Mouse (Mus musculus): Measurements from ENCODE around the gene Pphln1. TPM values are rescaled to one million over a fixed set of nuclear protein-coding genes. Genes with fewer than 3 reads are reported as not detected.

The Pphln1 gene
- polyA plus RNA-seq, 1 experiment = 2.3 TPM

GRCm38 (mm10) chr15:93379177-93379576 is 19.0 kb upstream of the Pphln1 start:
- TF ChIP-seq CTCF (IDR thresholded peaks at IDR 0.05; ENCODE audit: extremely low read depth, insufficient read length, insufficient replicate concordance, low read depth, low read length) (peak; percentile 19; the same call in 1 of the 2 replicates), POLR2A (IDR thresholded peaks at IDR 0.05; ENCODE audit: low read depth, low read length) (no peak)
- no peaks in the 10 kb centered on the region for H3K36me3 ChIP-seq (ENCODE audit: control insufficient read depth, insufficient read depth, low read length)
- H3K27ac ChIP-seq (ENCODE audit: insufficient read depth, low read depth, low read length) = no peak overlapping the region
- no peak overlapping the region for H3K4me3 ChIP-seq (ENCODE audit: low read depth, low read length)
- H3K4me1 ChIP-seq (ENCODE audit: control insufficient read depth, insufficient read depth, insufficient read length, low read length) = no peaks in the 10 kb centered on the region
- WGBS = 69% methylated on average over 3 of the region's 3 CpGs
- H3K27me3 ChIP-seq (ENCODE audit: control insufficient read depth, insufficient read depth, low read length) = no peaks in the 10 kb centered on the region

GRCm38 (mm10) chr15:93381337-93381736 is 16.8 kb upstream of the Pphln1 start:
- Histone ChIP-seq H3K36me3 (ENCODE audit: control insufficient read depth, insufficient read depth, low read length) (peaks cover 9% of the 10 kb centered on the region), H3K27me3 (ENCODE audit: control insufficient read depth, insufficient read depth, low read length) (no peaks in the 10 kb centered on the region), H3K27ac (ENCODE audit: insufficient read depth, low read depth, low read length) (no peak overlapping the region), H3K4me1 (ENCODE audit: control insufficient read depth, insufficient read depth, insufficient read length, low read length) (no peaks in the 10 kb centered on the region), H3K4me3 (ENCODE audit: low read depth, low read length) (no peak overlapping the region)
- no peak for TF ChIP-seq POLR2A (IDR thresholded peaks at IDR 0.05; ENCODE audit: low read depth, low read length)
- no peak for TF ChIP-seq CTCF (IDR thresholded peaks at IDR 0.05; ENCODE audit: extremely low read depth, insufficient read length, insufficient replicate concordance, low read depth, low read length)
- 44% methylated on average over 5 of the region's 5 CpGs for WGBS

GRCm38 (mm10) chr15:93397269-93397668 is 881 bp upstream of the Pphln1 start:
- Histone ChIP-seq H3K27me3 (ENCODE audit: control insufficient read depth, insufficient read depth, low read length) (no peaks in the 10 kb centered on the region), H3K4me3 (ENCODE audit: low read depth, low read length) (peak overlapping the region; percentile 34), H3K36me3 (ENCODE audit: control insufficient read depth, insufficient read depth, low read length) (peaks cover 13% of the 10 kb centered on the region), H3K27ac (ENCODE audit: insufficient read depth, low read depth, low read length) (no peak overlapping the region), H3K4me1 (ENCODE audit: control insufficient read depth, insufficient read depth, insufficient read length, low read length) (peaks cover 7% of the 10 kb centered on the region; the same call in 1 of the 2 replicates)
- WGBS = 3% methylated on average over 11 of the region's 11 CpGs
- TF ChIP-seq POLR2A (IDR thresholded peaks at IDR 0.05; ENCODE audit: low read depth, low read length) = no peak
- no peak for TF ChIP-seq CTCF (IDR thresholded peaks at IDR 0.05; ENCODE audit: extremely low read depth, insufficient read length, insufficient replicate concordance, low read depth, low read length)

GRCm38 (mm10) chr15:93398699-93399540 is 770 bp downstream of the Pphln1 start:
- TF ChIP-seq POLR2A (IDR thresholded peaks at IDR 0.05; ENCODE audit: low read depth, low read length) (no peak), CTCF (IDR thresholded peaks at IDR 0.05; ENCODE audit: extremely low read depth, insufficient read length, insufficient replicate concordance, low read depth, low read length) (no peak)
- Histone ChIP-seq H3K27me3 (ENCODE audit: control insufficient read depth, insufficient read depth, low read length) (no peaks in the 10 kb centered on the region), H3K36me3 (ENCODE audit: control insufficient read depth, insufficient read depth, low read length) (peaks cover 6% of the 10 kb centered on the region), H3K27ac (ENCODE audit: insufficient read depth, low read depth, low read length) (peak overlapping the region; percentile 46; the same call in 1 of the 2 replicates), H3K4me1 (ENCODE audit: control insufficient read depth, insufficient read depth, insufficient read length, low read length) (peaks cover 7% of the 10 kb centered on the region; the same call in 1 of the 2 replicates), H3K4me3 (ENCODE audit: low read depth, low read length) (peak overlapping the region; percentile 93)
- 9% methylated on average over 36 of the region's 36 CpGs for WGBS

- 76% methylated on average over 4 of the region's 4 CpGs for WGBS
Observed at GRCm38 (mm10) chr15:93401446-93401845, 3.3 kb downstream of the Pphln1 start.

GRCm38 (mm10) chr15:93402730-93403129 is 4.6 kb downstream of the Pphln1 start:
- no peak overlapping the region for H3K27ac ChIP-seq (ENCODE audit: insufficient read depth, low read depth, low read length)
- peaks cover 4% of the 10 kb centered on the region; the same call in 1 of the 2 replicates for H3K4me1 ChIP-seq (ENCODE audit: control insufficient read depth, insufficient read depth, insufficient read length, low read length)
- H3K27me3 ChIP-seq (ENCODE audit: control insufficient read depth, insufficient read depth, low read length) = no peaks in the 10 kb centered on the region
- H3K36me3 ChIP-seq (ENCODE audit: control insufficient read depth, insufficient read depth, low read length) = no peaks in the 10 kb centered on the region; the same call in 1 of the 2 replicates
- no peak overlapping the region for H3K4me3 ChIP-seq (ENCODE audit: low read depth, low read length)
- 91% methylated on average over 2 of the region's 2 CpGs for WGBS
- TF ChIP-seq POLR2A (IDR thresholded peaks at IDR 0.05; ENCODE audit: low read depth, low read length) = no peak
- no peak for TF ChIP-seq CTCF (IDR thresholded peaks at IDR 0.05; ENCODE audit: extremely low read depth, insufficient read length, insufficient replicate concordance, low read depth, low read length)

More at GRCm38 (mm10) chr15:93401446-93401845, 3.3 kb downstream of the Pphln1 start:
- Histone ChIP-seq H3K27me3 (ENCODE audit: control insufficient read depth, insufficient read depth, low read length) (no peaks in the 10 kb centered on the region), H3K4me1 (ENCODE audit: control insufficient read depth, insufficient read depth, insufficient read length, low read length) (peaks cover 7% of the 10 kb centered on the region; the same call in 1 of the 2 replicates), H3K36me3 (ENCODE audit: control insufficient read depth, insufficient read depth, low read length) (no peaks in the 10 kb centered on the region; the same call in 1 of the 2 replicates), H3K27ac (ENCODE audit: insufficient read depth, low read depth, low read length) (no peak overlapping the region), H3K4me3 (ENCODE audit: low read depth, low read length) (no peak overlapping the region)
- no peak for TF ChIP-seq POLR2A (IDR thresholded peaks at IDR 0.05; ENCODE audit: low read depth, low read length)
- no peak for TF ChIP-seq CTCF (IDR thresholded peaks at IDR 0.05; ENCODE audit: extremely low read depth, insufficient read length, insufficient replicate concordance, low read depth, low read length)

- TF ChIP-seq CTCF (IDR thresholded peaks at IDR 0.05; ENCODE audit: extremely low read depth, insufficient read length, insufficient replicate concordance, low read depth, low read length) = no peak
- TF ChIP-seq POLR2A (IDR thresholded peaks at IDR 0.05; ENCODE audit: low read depth, low read length) = no peak
- no peak overlapping the region for H3K4me3 ChIP-seq (ENCODE audit: low read depth, low read length)
- H3K27me3 ChIP-seq (ENCODE audit: control insufficient read depth, insufficient read depth, low read length) = no peaks in the 10 kb centered on the region
- H3K4me1 ChIP-seq (ENCODE audit: control insufficient read depth, insufficient read depth, insufficient read length, low read length) = no peaks in the 10 kb centered on the region
- H3K36me3 ChIP-seq (ENCODE audit: control insufficient read depth, insufficient read depth, low read length) = no peaks in the 10 kb centered on the region; the same call in 1 of the 2 replicates
- no peak overlapping the region for H3K27ac ChIP-seq (ENCODE audit: insufficient read depth, low read depth, low read length)
Observed at GRCm38 (mm10) chr15:93404849-93405248, 6.7 kb downstream of the Pphln1 start.

All from small intestine, adult 2 months (tissue).